Mouse (Mus musculus): Measurements from ENCODE around the gene Daam2. TPM values are rescaled to one million over a fixed set of nuclear protein-coding genes. Genes with fewer than 3 reads are reported as not detected.

The Daam2 gene
- polyA plus RNA-seq, 1 experiment from 2014 or later = 7.0 TPM

GRCm38 (mm10) chr17:49500234-49500633 is 63.9 kb downstream of the Daam2 start:
- Histone ChIP-seq H3K4me2 (ENCODE audit: low read depth, low read length) (no peak overlapping the region), H3K4me3 (ENCODE audit: low read depth, low read length) (no peak overlapping the region), H3K9ac (replicated peaks; ENCODE audit: low read length) (no peak overlapping the region), H3K4me1 (ENCODE audit: control insufficient read depth, insufficient read depth, low read length) (no peaks in the 10 kb centered on the region), H3K27ac (replicated peaks; ENCODE audit: low read depth, low read length) (no peak overlapping the region), H3K9me3 (replicated peaks; ENCODE audit: control insufficient read depth, low read length) (no peaks in the 10 kb centered on the region), H3K27me3 (ENCODE audit: control insufficient read depth, insufficient read depth, low read length) (no peaks in the 10 kb centered on the region), H3K36me3 (replicated peaks; ENCODE audit: control insufficient read depth, insufficient read depth, low read depth, low read length) (no peaks in the 10 kb centered on the region)
- ATAC-seq (replicated peaks; ENCODE audit: insufficient number of reproducible peaks, low FRiP score, low TSS enrichment, low read depth) = no peak
- DNase-seq (ENCODE audit: low spot score) = no peak
- 75% methylated on average over 2 of the region's 2 CpGs for WGBS

GRCm38 (mm10) chr17:49499635-49500034 is 64.5 kb downstream of the Daam2 start:
- no peaks in the 10 kb centered on the region for H3K36me3 ChIP-seq (replicated peaks; ENCODE audit: control insufficient read depth, insufficient read depth, low read depth, low read length)
- H3K27me3 ChIP-seq (ENCODE audit: control insufficient read depth, insufficient read depth, low read length) = no peaks in the 10 kb centered on the region
- no peak for DNase-seq (ENCODE audit: low spot score)
- H3K4me1 ChIP-seq (ENCODE audit: control insufficient read depth, insufficient read depth, low read length) = no peaks in the 10 kb centered on the region
- H3K9me3 ChIP-seq (replicated peaks; ENCODE audit: control insufficient read depth, low read length) = no peaks in the 10 kb centered on the region
- H3K27ac ChIP-seq (replicated peaks; ENCODE audit: low read depth, low read length) = no peak overlapping the region
- H3K4me3 ChIP-seq (ENCODE audit: low read depth, low read length) = no peak overlapping the region
- no peak for ATAC-seq (replicated peaks; ENCODE audit: insufficient number of reproducible peaks, low FRiP score, low TSS enrichment, low read depth)
- H3K4me2 ChIP-seq (ENCODE audit: low read depth, low read length) = no peak overlapping the region
- no peak overlapping the region for H3K9ac ChIP-seq (replicated peaks; ENCODE audit: low read length)
- 86% methylated on average over 2 of the region's 2 CpGs for WGBS

- DNase-seq (ENCODE audit: low spot score) = no peak
- Histone ChIP-seq H3K4me2 (ENCODE audit: low read depth, low read length) (no peak overlapping the region), H3K4me3 (ENCODE audit: low read depth, low read length) (no peak overlapping the region), H3K27ac (replicated peaks; ENCODE audit: low read depth, low read length) (no peak overlapping the region), H3K27me3 (ENCODE audit: control insufficient read depth, insufficient read depth, low read length) (no peaks in the 10 kb centered on the region), H3K4me1 (ENCODE audit: control insufficient read depth, insufficient read depth, low read length) (no peaks in the 10 kb centered on the region), H3K9me3 (replicated peaks; ENCODE audit: control insufficient read depth, low read length) (no peaks in the 10 kb centered on the region), H3K36me3 (replicated peaks; ENCODE audit: control insufficient read depth, insufficient read depth, low read depth, low read length) (no peaks in the 10 kb centered on the region; the same call in 1 of the 2 replicates), H3K9ac (replicated peaks; ENCODE audit: low read length) (no peak overlapping the region)
- WGBS = 56% methylated on average over 3 of the region's 3 CpGs
- ATAC-seq (replicated peaks; ENCODE audit: insufficient number of reproducible peaks, low FRiP score, low TSS enrichment, low read depth) = no peak
These were observed 66.0 kb downstream of the Daam2 start for GRCm38 (mm10) chr17:49498169-49498568.

GRCm38 (mm10) chr17:49493276-49493675 is 70.9 kb downstream of the Daam2 start:
- Histone ChIP-seq H3K4me2 (ENCODE audit: low read depth, low read length) (no peak overlapping the region), H3K27me3 (ENCODE audit: control insufficient read depth, insufficient read depth, low read length) (no peaks in the 10 kb centered on the region), H3K36me3 (replicated peaks; ENCODE audit: control insufficient read depth, insufficient read depth, low read depth, low read length) (no peaks in the 10 kb centered on the region; the same call in 1 of the 2 replicates), H3K4me1 (ENCODE audit: control insufficient read depth, insufficient read depth, low read length) (no peaks in the 10 kb centered on the region), H3K27ac (replicated peaks; ENCODE audit: low read depth, low read length) (no peak overlapping the region), H3K4me3 (ENCODE audit: low read depth, low read length) (no peak overlapping the region), H3K9me3 (replicated peaks; ENCODE audit: control insufficient read depth, low read length) (no peaks in the 10 kb centered on the region), H3K9ac (replicated peaks; ENCODE audit: low read length) (no peak overlapping the region)
- ATAC-seq (replicated peaks; ENCODE audit: insufficient number of reproducible peaks, low FRiP score, low TSS enrichment, low read depth) (no peak), DNase-seq (ENCODE audit: low spot score) (no peak)
- WGBS = 94% methylated on average over 4 of the region's 4 CpGs

- 77% methylated on average over 5 of the region's 5 CpGs for WGBS
- H3K4me3 ChIP-seq (ENCODE audit: low read depth, low read length) = no peak overlapping the region
- H3K9me3 ChIP-seq (replicated peaks; ENCODE audit: control insufficient read depth, low read length) = no peaks in the 10 kb centered on the region
- no peak overlapping the region for H3K4me2 ChIP-seq (ENCODE audit: low read depth, low read length)
- ATAC-seq (replicated peaks; ENCODE audit: insufficient number of reproducible peaks, low FRiP score, low TSS enrichment, low read depth) = no peak
- no peaks in the 10 kb centered on the region for H3K27me3 ChIP-seq (ENCODE audit: control insufficient read depth, insufficient read depth, low read length)
- H3K27ac ChIP-seq (replicated peaks; ENCODE audit: low read depth, low read length) = no peak overlapping the region
- no peak for DNase-seq (ENCODE audit: low spot score)
- peaks cover 3% of the 10 kb centered on the region; the same call in 1 of the 2 replicates for H3K36me3 ChIP-seq (replicated peaks; ENCODE audit: control insufficient read depth, insufficient read depth, low read depth, low read length)
- H3K9ac ChIP-seq (replicated peaks; ENCODE audit: low read length) = no peak overlapping the region
- H3K4me1 ChIP-seq (ENCODE audit: control insufficient read depth, insufficient read depth, low read length) = no peaks in the 10 kb centered on the region
These were observed 75.0 kb downstream of the Daam2 start for GRCm38 (mm10) chr17:49489098-49489497.

GRCm38 (mm10) chr17:49484435-49484834 is 79.7 kb downstream of the Daam2 start:
- Histone ChIP-seq H3K27me3 (ENCODE audit: control insufficient read depth, insufficient read depth, low read length) (no peaks in the 10 kb centered on the region), H3K36me3 (replicated peaks; ENCODE audit: control insufficient read depth, insufficient read depth, low read depth, low read length) (0 out of 2 replicates have a peak, but pooled peaks cover 3% of the 10 kb centered on the region), H3K27ac (replicated peaks; ENCODE audit: low read depth, low read length) (no peak overlapping the region), H3K4me1 (ENCODE audit: control insufficient read depth, insufficient read depth, low read length) (no peaks in the 10 kb centered on the region), H3K9me3 (replicated peaks; ENCODE audit: control insufficient read depth, low read length) (no peaks in the 10 kb centered on the region), H3K9ac (replicated peaks; ENCODE audit: low read length) (no peak overlapping the region), H3K4me2 (ENCODE audit: low read depth, low read length) (no peak overlapping the region), H3K4me3 (ENCODE audit: low read depth, low read length) (no peak overlapping the region)
- DNase-seq (ENCODE audit: low spot score) (no peak), ATAC-seq (replicated peaks; ENCODE audit: insufficient number of reproducible peaks, low FRiP score, low TSS enrichment, low read depth) (no peak)
- 82% methylated on average over 3 of the region's 3 CpGs for WGBS

GRCm38 (mm10) chr17:49481876-49482275 is 82.3 kb downstream of the Daam2 start:
- H3K36me3 ChIP-seq (replicated peaks; ENCODE audit: control insufficient read depth, insufficient read depth, low read depth, low read length) = no peaks in the 10 kb centered on the region
- 91% methylated on average over 3 of the region's 3 CpGs for WGBS

GRCm38 (mm10) chr17:49477370-49477769 is 86.8 kb downstream of the Daam2 start:
- no peak for DNase-seq (ENCODE audit: low spot score)
- Histone ChIP-seq H3K27ac (replicated peaks; ENCODE audit: low read depth, low read length) (no peak overlapping the region), H3K4me1 (ENCODE audit: control insufficient read depth, insufficient read depth, low read length) (no peaks in the 10 kb centered on the region), H3K36me3 (replicated peaks; ENCODE audit: control insufficient read depth, insufficient read depth, low read depth, low read length) (no peaks in the 10 kb centered on the region; the same call in 1 of the 2 replicates), H3K27me3 (ENCODE audit: control insufficient read depth, insufficient read depth, low read length) (no peaks in the 10 kb centered on the region), H3K9ac (replicated peaks; ENCODE audit: low read length) (no peak overlapping the region), H3K4me3 (ENCODE audit: low read depth, low read length) (no peak overlapping the region), H3K4me2 (ENCODE audit: low read depth, low read length) (no peak overlapping the region), H3K9me3 (replicated peaks; ENCODE audit: control insufficient read depth, low read length) (no peaks in the 10 kb centered on the region)
- WGBS = 77% methylated on average over 4 of the region's 4 CpGs
- no peak for ATAC-seq (replicated peaks; ENCODE audit: insufficient number of reproducible peaks, low FRiP score, low TSS enrichment, low read depth)

More at GRCm38 (mm10) chr17:49481876-49482275, 82.3 kb downstream of the Daam2 start:
- Histone ChIP-seq H3K9ac (replicated peaks; ENCODE audit: low read length) (no peak overlapping the region), H3K9me3 (replicated peaks; ENCODE audit: control insufficient read depth, low read length) (no peaks in the 10 kb centered on the region), H3K27me3 (ENCODE audit: control insufficient read depth, insufficient read depth, low read length) (no peaks in the 10 kb centered on the region), H3K4me3 (ENCODE audit: low read depth, low read length) (no peak overlapping the region), H3K27ac (replicated peaks; ENCODE audit: low read depth, low read length) (no peak overlapping the region), H3K4me2 (ENCODE audit: low read depth, low read length) (no peak overlapping the region), H3K4me1 (ENCODE audit: control insufficient read depth, insufficient read depth, low read length) (no peaks in the 10 kb centered on the region)
- DNase-seq (ENCODE audit: low spot score) (no peak), ATAC-seq (replicated peaks; ENCODE audit: insufficient number of reproducible peaks, low FRiP score, low TSS enrichment, low read depth) (no peak)

All from embryonic facial prominence, embryonic 11.5 days (tissue).